Mouse (Mus musculus) thymus, adult 18-20 months (tissue): ENCODE results near the gene Mov10l1.

Experiments used
- DNase-seq, 2 experiments: peaks; one replicate each; pipeline ENCODE4 v3.0.0; 2022; ENCODE audit warnings: mixed read lengths in 2 of 2

Mov10l1 gene

DNA sequence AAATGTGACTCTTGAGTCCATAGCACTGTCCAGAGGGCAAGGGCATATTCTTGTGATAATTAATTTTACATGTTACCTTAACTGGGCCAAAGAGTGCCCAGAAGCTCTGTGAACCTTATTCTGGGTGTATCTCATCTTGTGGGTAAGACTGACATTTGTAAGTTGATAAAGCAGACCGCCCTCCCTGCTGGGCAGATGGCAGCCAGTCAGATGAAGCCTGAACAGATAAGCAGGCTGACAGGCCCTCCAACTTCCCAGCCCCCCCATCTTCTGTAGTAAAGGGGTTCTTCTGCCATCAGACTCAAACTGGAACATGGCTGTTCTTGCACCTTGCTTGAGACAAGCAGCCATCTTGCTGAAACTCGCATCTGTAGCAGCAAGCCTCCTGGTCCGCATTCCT, 34.0 kb downstream of the Mov10l1 start:
- DNase-seq, result no peak

DNA sequence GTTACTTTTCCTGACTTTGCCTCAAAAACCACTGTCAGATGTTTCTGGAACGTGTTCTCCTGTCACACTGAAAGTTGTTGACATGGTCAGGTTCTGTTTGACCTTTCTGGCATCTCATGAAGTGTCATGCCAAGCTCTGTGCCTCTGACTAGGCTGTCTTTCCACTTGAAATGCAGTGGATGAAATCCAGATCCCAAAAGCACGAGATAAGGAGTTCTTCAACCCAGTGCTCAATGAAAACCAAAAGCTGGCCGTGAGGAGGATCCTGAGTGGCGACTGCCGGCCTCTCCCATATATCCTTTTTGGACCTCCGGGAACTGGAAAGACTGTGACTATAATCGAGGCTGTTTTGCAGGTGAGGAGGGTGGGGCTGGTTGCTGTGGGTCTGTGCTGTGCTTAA, 37.4 kb downstream of the Mov10l1 start:
- DNase-seq, result no peak

DNA sequence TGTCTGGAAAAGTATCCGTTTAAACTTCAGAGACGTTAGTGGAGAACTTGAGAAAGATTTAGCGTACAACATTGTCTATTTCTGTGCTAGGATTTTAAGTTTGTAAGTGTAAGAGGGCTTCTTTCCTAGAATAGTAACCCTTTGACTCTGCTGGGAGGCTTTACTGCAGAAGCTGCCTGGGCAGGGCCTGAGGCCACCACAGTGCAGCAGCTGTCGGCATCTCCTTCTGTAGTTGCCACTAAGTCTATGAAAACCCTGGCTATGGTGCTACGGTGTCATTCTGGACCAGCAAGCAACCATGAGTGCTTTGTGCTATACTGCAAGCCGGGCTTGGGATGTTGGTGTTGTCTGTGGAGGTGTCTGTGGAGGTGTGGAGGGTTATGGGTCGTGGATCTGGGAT, 37.8 kb downstream of the Mov10l1 start:
- no peak for DNase-seq

DNA sequence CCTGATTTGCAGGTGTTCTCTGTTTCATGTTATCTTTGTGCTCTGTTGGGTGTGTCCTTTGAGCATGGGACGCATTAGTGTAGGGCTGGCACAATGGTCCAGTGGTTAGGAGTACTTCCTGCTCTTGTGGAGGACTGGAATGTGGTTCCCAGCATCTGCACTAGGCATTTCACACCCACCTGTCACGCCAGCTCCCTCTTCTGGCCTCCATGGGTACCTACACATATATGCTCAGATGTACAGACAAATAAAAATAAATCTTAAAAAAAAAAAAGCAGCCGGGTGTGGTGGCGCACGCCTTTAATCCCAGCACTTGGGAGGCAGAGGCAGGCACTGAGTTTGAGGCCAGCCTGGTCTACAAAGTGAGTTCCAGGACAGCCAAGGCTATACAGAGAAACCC, 61.7 kb downstream of the Mov10l1 start:
- no peak for DNase-seq

DNA sequence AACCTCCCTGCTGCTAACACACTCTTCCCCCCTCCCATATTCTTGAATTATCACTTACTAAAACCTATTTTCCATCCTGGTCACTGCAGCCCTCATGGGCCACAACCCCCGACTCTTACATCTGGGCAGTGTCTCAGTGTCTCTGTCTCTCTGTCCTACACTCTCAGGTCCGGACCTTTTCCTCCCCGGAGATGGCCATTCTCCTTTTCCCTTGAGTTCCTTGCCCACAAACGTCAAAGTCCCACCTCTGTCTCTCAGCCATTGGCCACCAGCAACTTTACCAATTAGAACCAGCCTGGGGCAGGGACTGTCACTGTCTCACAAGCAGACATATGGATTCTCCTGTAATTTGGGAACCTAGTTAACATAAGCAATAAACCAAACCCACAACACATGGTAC, 63.6 kb downstream of the Mov10l1 start:
- DNase-seq, result no peak

- DNase-seq, result no peak
Observed at GRCm38 (mm10) chr15:89054666-89055065, 72.0 kb downstream of the Mov10l1 start.

- DNase-seq, result no peak
Observed at GRCm38 (mm10) chr15:89058736-89059135, 76.0 kb downstream of the Mov10l1 start.

- no peak for DNase-seq
Observed at GRCm38 (mm10) chr15:89059161-89059931, 76.6 kb downstream of the Mov10l1 start, which contains the start of gene Panx2. TSS of gene Panx2 (plus strand) at chr15:89059734.

- no peak for DNase-seq
Observed at GRCm38 (mm10) chr15:89060032-89060681, 77.4 kb downstream of the Mov10l1 start.

DNA sequence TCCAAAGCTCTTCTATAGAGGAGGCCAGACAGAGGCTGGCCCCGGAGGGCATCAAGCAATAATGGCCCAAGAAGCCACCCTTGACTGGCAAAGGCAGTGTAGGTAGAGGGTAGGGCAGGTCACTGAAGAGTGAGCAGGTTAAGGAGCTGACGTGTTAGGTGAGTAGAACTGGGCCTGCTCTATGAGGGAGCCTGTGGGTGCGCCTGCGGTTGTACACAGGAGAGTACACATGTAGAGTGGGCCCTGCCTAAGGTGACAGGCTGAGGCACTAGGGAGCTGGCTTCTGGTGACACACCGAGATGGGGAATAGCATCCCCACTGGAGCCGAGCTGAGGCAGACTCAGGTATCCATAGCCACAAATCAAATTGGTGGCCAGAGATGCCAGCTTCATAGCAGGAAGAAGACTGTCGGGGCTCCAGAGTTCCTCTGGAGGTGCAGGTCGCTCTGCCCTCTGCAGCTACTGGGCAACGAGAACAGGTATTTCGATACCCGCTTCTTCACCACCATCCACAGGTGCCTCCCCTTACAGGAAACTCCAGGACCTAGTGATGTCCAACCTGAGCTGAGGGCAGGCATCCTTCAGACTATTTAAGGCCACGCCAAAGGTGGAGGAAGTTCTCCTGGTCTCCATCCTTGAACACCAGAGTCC, 78.2 kb downstream of the Mov10l1 start:
- no peak for DNase-seq

DNA sequence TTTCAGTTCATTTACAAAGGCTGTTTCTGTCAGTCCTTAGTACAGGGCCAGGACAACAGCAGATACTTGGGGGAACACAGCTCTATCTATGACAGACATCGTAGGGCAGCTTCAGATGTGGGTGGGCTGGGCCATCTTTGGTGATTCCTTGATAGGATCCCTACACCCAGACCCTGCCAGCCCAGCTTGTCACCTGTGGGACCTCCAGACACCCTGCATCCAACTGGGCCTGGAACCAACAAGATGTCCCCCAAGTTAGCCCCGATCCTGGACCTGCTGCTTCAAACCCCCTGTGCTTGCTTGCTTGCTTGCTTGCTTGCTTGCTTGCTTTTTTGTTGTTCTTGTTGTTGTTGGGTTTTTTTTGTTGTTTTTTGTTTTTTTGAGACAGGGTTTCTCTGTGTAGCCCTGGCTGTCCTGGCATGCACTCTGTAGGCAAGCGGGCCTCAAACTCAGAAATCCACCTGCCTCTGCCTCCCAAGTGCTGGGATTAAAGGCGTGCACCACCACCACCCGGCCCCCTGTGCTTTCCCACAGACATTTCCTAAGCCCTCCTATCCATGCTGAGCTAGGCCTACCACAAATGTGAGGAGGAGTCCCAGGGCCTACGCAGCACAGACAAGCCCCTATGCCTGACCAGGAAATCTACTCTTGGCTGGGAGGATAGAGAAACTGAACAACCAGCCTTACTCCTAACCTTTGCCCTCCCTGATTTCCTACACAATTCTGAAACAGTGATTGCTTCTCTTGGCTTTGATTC, 79.2 kb downstream of the Mov10l1 start:
- DNase-seq, result no peak

DNA sequence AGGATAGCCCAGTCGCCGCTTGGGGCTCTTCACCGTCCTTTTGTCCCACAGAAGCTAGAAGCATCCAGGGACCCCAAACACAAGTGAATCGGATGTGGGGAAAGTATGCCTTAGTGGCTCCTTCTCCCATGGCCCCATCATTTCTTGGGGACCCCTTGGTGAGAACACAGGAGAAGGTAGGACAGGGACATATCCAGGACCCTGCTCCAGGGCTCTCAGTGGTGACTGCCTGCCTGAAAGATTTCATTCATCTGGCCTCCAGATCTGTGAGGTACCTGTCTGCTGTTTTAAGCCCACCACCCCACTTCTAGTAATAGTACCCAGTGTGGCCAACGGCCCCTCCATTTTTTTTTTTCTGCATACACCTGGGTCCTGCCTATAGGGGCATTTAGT, 79.8 kb downstream of the Mov10l1 start:
- no peak for DNase-seq

DNA sequence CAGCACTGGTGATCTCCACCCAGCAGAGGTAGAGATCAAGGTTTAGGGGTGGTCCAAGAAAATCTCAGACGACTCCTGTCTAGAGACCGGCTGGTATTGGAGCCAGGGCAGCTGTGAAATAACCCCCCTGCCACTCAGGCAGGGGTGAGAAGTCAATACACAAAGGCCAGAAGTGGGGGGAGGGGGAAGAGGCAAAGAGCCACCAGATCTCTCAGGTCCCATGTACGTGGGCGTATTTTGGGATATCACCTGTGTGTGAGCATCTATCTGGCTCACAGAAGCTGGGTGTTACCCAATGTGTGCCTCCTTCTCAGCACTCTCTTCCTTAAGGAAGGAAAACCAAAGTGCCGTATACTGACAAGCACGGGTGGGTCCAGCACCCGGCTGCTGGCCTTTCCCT, 80.3 kb downstream of the Mov10l1 start:
- DNase-seq, result no peak

DNA sequence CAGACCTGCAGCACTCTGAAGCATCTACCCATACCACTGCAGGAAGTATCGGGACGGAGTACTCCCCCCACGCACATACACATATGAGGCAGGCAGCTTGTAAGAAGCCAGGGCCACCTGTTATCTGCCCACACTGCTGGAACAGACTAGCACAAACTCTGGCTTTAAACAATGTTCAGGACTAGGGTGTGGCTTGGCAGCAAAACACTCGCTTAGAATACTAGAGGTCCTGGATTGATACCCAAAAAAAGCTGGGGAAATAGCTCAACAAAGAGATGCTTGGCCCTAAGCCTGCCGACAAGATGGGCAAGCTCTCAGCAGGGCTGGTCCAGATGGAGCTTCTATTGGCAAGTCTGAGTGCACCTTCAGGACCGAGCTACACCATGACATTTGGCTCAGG, 80.8 kb downstream of the Mov10l1 start:
- no peak for DNase-seq

DNA sequence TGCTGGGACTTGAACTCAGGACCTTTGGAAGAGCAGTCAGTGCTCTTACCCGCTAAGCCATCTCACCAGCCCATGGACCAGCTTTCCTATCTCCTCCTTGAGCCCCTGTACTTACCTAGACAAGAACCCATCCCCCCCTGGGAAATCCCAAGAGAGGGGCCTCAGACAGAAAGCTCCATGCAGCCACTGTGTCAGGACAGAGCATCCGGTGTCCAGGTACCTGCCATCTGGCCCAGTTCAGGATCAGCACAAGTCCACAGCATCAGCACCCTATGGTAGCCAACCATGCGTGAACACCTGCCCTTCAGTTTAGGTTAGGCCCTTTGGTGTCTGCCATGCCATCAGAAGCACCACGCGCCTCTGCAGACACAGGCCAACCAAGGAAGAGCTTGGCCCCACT, 82.2 kb downstream of the Mov10l1 start:
- no peak for DNase-seq

DNA sequence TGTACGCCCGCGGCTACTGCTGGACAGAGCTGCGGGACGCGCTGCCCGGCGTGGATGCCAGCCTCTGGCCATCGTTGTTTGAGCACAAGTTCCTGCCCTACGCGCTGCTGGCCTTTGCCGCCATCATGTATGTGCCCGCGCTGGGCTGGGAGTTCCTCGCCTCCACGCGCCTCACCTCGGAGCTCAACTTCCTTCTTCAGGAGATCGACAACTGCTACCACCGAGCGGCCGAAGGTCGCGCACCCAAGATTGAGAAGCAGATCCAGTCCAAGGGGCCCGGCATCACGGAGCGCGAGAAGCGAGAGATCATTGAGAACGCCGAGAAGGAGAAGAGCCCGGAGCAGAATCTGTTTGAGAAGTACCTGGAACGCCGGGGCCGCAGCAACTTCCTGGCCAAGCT, 84.9 kb downstream of the Mov10l1 start:
- DNase-seq, result no peak

GRCm38 (mm10) chr15:89068226-89068625, 85.5 kb downstream of the Mov10l1 start:
- DNase-seq, result no peak

GRCm38 (mm10) chr15:89069336-89069840, 86.7 kb downstream of the Mov10l1 start:
- no peak for DNase-seq

- no peak for DNase-seq
Observed at GRCm38 (mm10) chr15:89070606-89071005, 87.9 kb downstream of the Mov10l1 start.

DNA sequence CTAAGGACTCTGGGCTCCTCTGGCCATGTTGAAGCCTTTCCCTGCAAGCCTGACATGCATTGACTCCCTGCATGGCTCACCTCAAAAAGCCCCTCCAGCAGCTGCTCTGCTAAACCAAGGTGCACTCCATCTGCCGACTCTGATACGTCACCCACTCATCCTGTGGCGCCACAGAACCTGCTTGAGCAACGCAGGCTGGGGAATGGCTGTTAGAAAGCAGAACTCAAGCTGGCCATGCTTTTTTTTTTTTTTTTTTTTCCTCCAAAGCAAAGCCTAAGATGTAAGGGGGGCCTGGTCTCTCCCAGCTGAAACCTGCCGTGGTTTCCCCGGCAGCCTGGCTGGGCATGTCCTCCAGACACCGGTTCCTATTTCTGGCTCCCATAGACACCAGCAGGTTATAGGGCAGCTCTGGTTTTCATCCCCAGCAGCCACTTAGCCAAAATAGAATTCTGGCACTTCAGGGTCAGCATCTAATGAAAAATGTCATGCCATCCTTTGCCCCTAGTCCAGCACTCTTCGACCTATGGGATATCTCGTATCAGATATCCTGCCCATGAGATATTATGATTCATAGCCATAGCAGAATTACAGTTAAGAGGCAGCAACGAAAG, 91.4 kb downstream of the Mov10l1 start:
- DNase-seq, result no peak

GRCm38 (mm10) chr15:89074613-89075477, 92.1 kb downstream of the Mov10l1 start, which contains the start of gene Trabd:
TSS of gene Trabd (plus strand) at chr15:89075124.
- DNase-seq, result no peak
